Mouse (Mus musculus) ES-E14 (cell line): Measurements from ENCODE around the gene Rpl23a.

Experiments used
- CHD2 ChIP-seq: IDR thresholded peaks from 2 replicates; pipeline ENCODE4 v1.6.1; 2014; ENCODE audit warnings: mild to moderate bottlenecking, low read depth, low read length, inconsistent platforms
- HCFC1 ChIP-seq: IDR thresholded peaks from 2 replicates; pipeline ENCODE4 v1.6.1; 2012; ENCODE audit warnings: low read length, inconsistent platforms, borderline replicate concordance; ENCODE audit not compliant: insufficient read depth
- ZC3H11A ChIP-seq: IDR thresholded peaks from 2 replicates; pipeline ENCODE4 v1.6.1; 2012; ENCODE audit warnings: low read depth, mild to moderate bottlenecking, inconsistent platforms, low read length, borderline replicate concordance
- ZNF384 ChIP-seq: IDR thresholded peaks from 2 replicates; pipeline ENCODE4 v1.6.1; 2012; ENCODE audit warnings: low read depth, low read length, inconsistent platforms

DNA sequence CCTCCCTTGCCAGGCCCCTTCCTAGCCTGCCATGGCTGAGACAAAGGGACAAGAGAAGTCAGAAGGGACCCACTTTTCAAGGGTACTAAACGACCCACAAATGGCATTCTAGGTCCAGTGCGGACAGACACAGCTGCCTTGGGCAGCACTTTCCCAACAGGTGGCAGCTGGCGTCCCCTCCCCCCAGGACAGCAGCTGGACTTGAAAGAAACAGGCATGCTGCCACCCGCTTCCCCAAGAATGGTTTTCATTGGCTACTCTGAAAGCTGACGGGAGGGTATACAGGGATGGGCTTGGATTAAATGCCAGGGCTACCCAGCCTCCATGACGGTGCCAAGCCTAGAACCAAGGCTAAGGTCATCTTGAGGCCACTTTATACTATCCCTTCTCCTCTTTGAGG lies 20.9 kb downstream of the Rpl23a start:
- TF ChIP-seq CHD2 (no peak), HCFC1 (no peak), ZC3H11A (no peak), ZNF384 (no peak)
